Mouse (Mus musculus) cortical plate, adult 2 months (tissue): ENCODE data around the gene Lmo2. TPM values are rescaled to one million over a fixed set of nuclear protein-coding genes. Genes with fewer than 3 reads are reported as not detected.
"Not testable (repeated sequence)": the region's sequence is repeated elsewhere in the genome, so short reads cannot be mapped to it uniquely, and the experiment has no call there.

Experiments
- H3K27ac ChIP-seq: fragments of 200-500 bp; 2 replicates; pipeline ENCODE4 v1.5.1; 2012; ENCODE audit warnings: low read length, control low read depth, inconsistent platforms; ENCODE audit not compliant: insufficient read depth
- H3K4me1 ChIP-seq: fragments of 200-500 bp; 2 replicates; pipeline ENCODE4 v1.6.1; 2011; ENCODE audit warnings: low read length; ENCODE audit not compliant: control insufficient read depth, insufficient read depth
- H3K4me3 ChIP-seq: fragments of 200-500 bp; 2 replicates; pipeline ENCODE4 v1.5.1; 2011; ENCODE audit warnings: mild to moderate bottlenecking, low read length, control low read depth; ENCODE audit not compliant: insufficient read depth
- CTCF ChIP-seq: fragments of 200-500 bp; IDR thresholded peaks from 2 replicates; pipeline ENCODE4 v1.5.1; 2011; ENCODE audit warnings: mild to moderate bottlenecking, control low read depth, low read length; ENCODE audit not compliant: insufficient read depth; ENCODE audit errors: extremely low read depth
- POLR2A ChIP-seq: fragments of 200-500 bp; IDR thresholded peaks from 2 replicates; pipeline ENCODE4 v1.6.1; 2011; ENCODE audit warnings: mild to moderate bottlenecking, low read length, control low read depth; ENCODE audit not compliant: insufficient read depth; ENCODE audit errors: extremely low read depth
- polyA plus RNA-seq: library from polyadenylated mRNA; depleted of rRNA; stranded (reverse); fragments of >200 nt; gene quantifications from 2 replicates; pipeline ENCODE4 v1.2.3, GENCODE M21; 2012

Gene Lmo2
- polyA plus RNA-seq, 1 experiment: 29.2 TPM

GRCm38 (mm10) chr2:103971838-103972237 lies 14.1 kb downstream of the Lmo2 start:
- no peaks in the 10 kb centered on the region; the same call in 1 of the 2 replicates for H3K4me1 ChIP-seq

GRCm38 (mm10) chr2:103975904-103976303 lies 18.1 kb downstream of the Lmo2 start:
- Histone ChIP-seq H3K4me3 (no peak overlapping the region), H3K4me1 (no peaks in the 10 kb centered on the region; the same call in 1 of the 2 replicates)

More at GRCm38 (mm10) chr2:103971838-103972237, 14.1 kb downstream of the Lmo2 start:
- Histone ChIP-seq H3K27ac (no peak overlapping the region), H3K4me3 (peak overlapping the region; percentile 53; the same call in 1 of the 2 replicates)
- TF ChIP-seq POLR2A: no peak
- TF ChIP-seq CTCF: no peak

GRCm38 (mm10) chr2:103977216-103977615 lies 19.4 kb downstream of the Lmo2 start:
- Histone ChIP-seq H3K4me1 (no peaks in the 10 kb centered on the region), H3K27ac (no peak overlapping the region), H3K4me3 (no peak overlapping the region)
- TF ChIP-seq CTCF (no peak), POLR2A (no peak)

More at GRCm38 (mm10) chr2:103975904-103976303, 18.1 kb downstream of the Lmo2 start:
- TF ChIP-seq CTCF (no peak), POLR2A (no peak)
- H3K27ac ChIP-seq: no peak overlapping the region

- Histone ChIP-seq H3K4me1 (no peaks in the 10 kb centered on the region), H3K4me3 (no peak overlapping the region), H3K27ac (no peak overlapping the region)
- TF ChIP-seq POLR2A (no peak), CTCF (no peak)
These were observed 19.9 kb downstream of the Lmo2 start for GRCm38 (mm10) chr2:103977716-103978115.

GRCm38 (mm10) chr2:103982250-103982649 lies 24.5 kb downstream of the Lmo2 start:
- Histone ChIP-seq H3K4me3 (no peak overlapping the region), H3K4me1 (no peaks in the 10 kb centered on the region), H3K27ac (no peak overlapping the region)
- TF ChIP-seq CTCF (peak; percentile 76), POLR2A (no peak)

GRCm38 (mm10) chr2:103983146-103983545 lies 25.4 kb downstream of the Lmo2 start:
- H3K4me3 ChIP-seq: no peak overlapping the region
- no peaks in the 10 kb centered on the region for H3K4me1 ChIP-seq
- TF ChIP-seq CTCF (no peak), POLR2A (no peak)
- H3K27ac ChIP-seq: no peak overlapping the region

GRCm38 (mm10) chr2:103987595-103987994 lies 29.8 kb downstream of the Lmo2 start:
- H3K27ac ChIP-seq, H3K4me3 ChIP-seq: not testable (repeated sequence)

GRCm38 (mm10) chr2:103989724-103990123 lies 31.9 kb downstream of the Lmo2 start:
- no peak for TF ChIP-seq POLR2A
- TF ChIP-seq CTCF: no peak
- H3K27ac ChIP-seq: no peak overlapping the region

More at GRCm38 (mm10) chr2:103987595-103987994, 29.8 kb downstream of the Lmo2 start:
- not testable (repeated sequence) for H3K4me1 ChIP-seq

GRCm38 (mm10) chr2:103991303-103991702 lies 33.5 kb downstream of the Lmo2 start:
- no peak overlapping the region for H3K27ac ChIP-seq
- H3K4me3 ChIP-seq: no peak overlapping the region
- no peak for TF ChIP-seq POLR2A
- no peak for TF ChIP-seq CTCF
- H3K4me1 ChIP-seq: no peaks in the 10 kb centered on the region

More at GRCm38 (mm10) chr2:103989724-103990123, 31.9 kb downstream of the Lmo2 start:
- Histone ChIP-seq H3K4me3 (no peak overlapping the region), H3K4me1 (no peaks in the 10 kb centered on the region)

- H3K27ac ChIP-seq: no peak overlapping the region
- no peak overlapping the region for H3K4me3 ChIP-seq
- no peaks in the 10 kb centered on the region for H3K4me1 ChIP-seq
- TF ChIP-seq CTCF (no peak), POLR2A (no peak)
These were observed 34.4 kb downstream of the Lmo2 start for GRCm38 (mm10) chr2:103992162-103992561.

- H3K27ac ChIP-seq: no peak overlapping the region
- no peak for TF ChIP-seq CTCF
- TF ChIP-seq POLR2A: no peak
These were observed 35.0 kb downstream of the Lmo2 start for GRCm38 (mm10) chr2:103992618-103993332.

More at GRCm38 (mm10) chr2:103992618-103993332, 35.0 kb downstream of the Lmo2 start:
- Histone ChIP-seq H3K4me1 (no peaks in the 10 kb centered on the region), H3K4me3 (no peak overlapping the region)
